Mouse (Mus musculus) right cerebral cortex, adult 18-20 months (tissue): ENCODE results near the gene AY761185.
"Not testable (repeated sequence)": the region's sequence is repeated elsewhere in the genome, so short reads cannot be mapped to it uniquely, and the experiment has no call there.

ENCODE experiments used
- DNase-seq: peaks from one replicate; pipeline ENCODE4 v3.0.0; 2022; ENCODE audit warnings: mixed read lengths

AY761185 gene

DNA sequence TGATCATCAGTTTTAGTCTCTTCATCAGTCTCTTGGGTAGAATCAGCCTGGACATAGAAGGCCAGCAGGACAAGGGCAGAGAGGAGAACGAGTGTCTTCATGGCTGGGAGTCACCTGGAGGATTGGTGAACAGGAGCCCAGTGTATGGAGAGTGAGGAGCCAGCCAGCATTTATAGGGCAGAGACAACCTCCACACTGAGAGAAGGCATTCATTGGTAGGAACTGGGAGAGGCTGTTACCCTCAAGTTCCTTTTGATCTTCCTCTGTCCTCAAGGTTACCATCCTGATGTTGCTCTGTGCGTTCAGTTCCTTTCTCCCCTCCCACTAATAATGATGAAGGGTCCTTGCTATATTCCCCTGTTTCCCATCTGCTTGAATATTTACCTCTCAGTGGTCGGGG is at the start of gene AY761185:
Gene AY761185 (minus strand): TSS at position 101 of the 400 bp plus-strand sequence.
- no peak for DNase-seq

- DNase-seq = not testable (repeated sequence)
Observed at GRCm38 (mm10) chr8:20994042-20994441, 49.5 kb upstream of the AY761185 start.

GRCm38 (mm10) chr8:20979846-20980245 is 35.3 kb upstream of the AY761185 start:
- no peak for DNase-seq

GRCm38 (mm10) chr8:20964531-20964930 is 20.0 kb upstream of the AY761185 start:
- DNase-seq = no peak

DNA sequence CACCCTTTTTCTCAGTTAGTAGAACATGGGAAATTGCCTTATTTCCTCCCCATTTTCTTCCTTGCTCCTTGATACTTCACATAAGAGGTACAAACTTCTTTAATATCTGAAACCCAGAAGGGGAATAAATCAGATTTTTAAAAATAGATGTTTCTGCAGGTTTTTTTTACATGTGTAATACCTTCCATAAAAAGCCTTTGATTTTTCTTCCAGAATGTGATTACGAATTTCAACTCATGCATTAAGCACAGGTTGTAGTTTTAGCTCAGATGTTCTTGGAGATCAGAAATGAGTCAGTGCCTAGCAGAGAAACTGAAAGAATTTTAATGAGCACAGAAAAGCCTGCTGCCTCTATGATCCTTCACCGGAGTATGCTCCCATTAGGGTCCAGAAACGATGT is 22.5 kb downstream of the AY761185 start, which contains the start of gene Gm6040:
Gene Gm6040 (minus strand): TSS at position 101 of the 400 bp plus-strand sequence.
- DNase-seq = no peak

- DNase-seq = no peak
Observed at GRCm38 (mm10) chr8:20912288-20912687, 32.2 kb downstream of the AY761185 start.

- no peak for DNase-seq
Observed at GRCm38 (mm10) chr8:20908256-20908655, 36.3 kb downstream of the AY761185 start.

DNA sequence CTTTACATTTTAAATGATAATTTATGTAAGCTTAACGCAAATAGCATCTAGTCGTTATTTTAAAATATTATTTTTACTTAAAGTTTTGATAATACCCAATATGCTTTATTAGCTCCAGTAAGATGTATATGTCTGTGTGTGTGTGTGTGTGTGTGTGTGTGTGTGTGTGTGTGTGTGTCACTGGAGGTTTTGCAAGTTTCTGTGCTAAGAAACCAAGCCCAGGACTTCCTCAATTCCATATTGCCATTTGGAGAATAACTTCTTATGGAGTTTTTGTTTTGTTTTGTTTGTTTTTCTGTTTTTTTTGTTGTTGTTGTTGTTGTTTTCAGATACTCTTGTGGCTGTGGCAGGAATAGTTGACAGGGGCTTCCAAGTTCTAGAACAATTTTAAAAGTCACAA is 37.4 kb downstream of the AY761185 start:
- no peak for DNase-seq

- no peak for DNase-seq
Observed at GRCm38 (mm10) chr8:20902527-20902926, 42.0 kb downstream of the AY761185 start, which contains the start of gene Gm15056. Gene Gm15056 (minus strand): TSS chr8:20902627.
